Mouse (Mus musculus) hindbrain, embryonic 16.5 days (tissue): ENCODE measurements around the gene E030030I06Rik. TPM values are rescaled to one million over a fixed set of nuclear protein-coding genes. Genes with fewer than 3 reads are reported as not detected.
"Not testable (repeated sequence)": the region's sequence is repeated elsewhere in the genome, so short reads cannot be mapped to it uniquely, and the experiment has no call there.

Source experiments
- ATAC-seq: fragments of 200-750 bp; cut with Nextera tagmentation; 2 replicates; pipeline ENCODE4 v1.8.0; 2017; ENCODE audit warnings: moderate TSS enrichment, moderate library complexity
- H3K27ac ChIP-seq: fragments of 300-500 bp; sonication (generic); 2 replicates; pipeline ENCODE4 v1.5.1; 2014; ENCODE audit warnings: low read depth, mild to moderate bottlenecking, control low read depth, low read length, moderate library complexity
- H3K27me3 ChIP-seq: fragments of 300-500 bp; sonication (generic); replicated peaks from 2 replicates; pipeline ENCODE4 v1.6.1; 2014; ENCODE audit warnings: low read length; ENCODE audit not compliant: control insufficient read depth, insufficient read depth
- H3K36me3 ChIP-seq: fragments of 300-500 bp; sonication (generic); 2 replicates; pipeline ENCODE4 v1.6.1; 2014; ENCODE audit warnings: mild to moderate bottlenecking, low read length, moderate library complexity, mixed read lengths; ENCODE audit not compliant: control insufficient read depth, insufficient read depth
- H3K4me1 ChIP-seq: fragments of 300-500 bp; sonication (generic); 2 replicates; pipeline ENCODE4 v1.6.1; 2014; ENCODE audit warnings: low read depth, low read length; ENCODE audit not compliant: control insufficient read depth, insufficient read depth
- H3K4me2 ChIP-seq: fragments of 300-500 bp; sonication (generic); 2 replicates; pipeline ENCODE4 v1.6.1; 2014; ENCODE audit warnings: mild to moderate bottlenecking, low read length, control low read depth, moderate library complexity
- H3K4me3 ChIP-seq: fragments of 300-500 bp; sonication (generic); 2 replicates; pipeline ENCODE4 v1.5.1; 2014; ENCODE audit warnings: mild to moderate bottlenecking, low read length, control low read depth, moderate library complexity
- H3K9ac ChIP-seq: fragments of 300-500 bp; sonication (generic); 2 replicates; pipeline ENCODE4 v1.6.1; 2014; ENCODE audit warnings: low read depth, mild to moderate bottlenecking, control low read depth, low read length, moderate library complexity
- H3K9me3 ChIP-seq: fragments of 300-500 bp; sonication (generic); 2 replicates; pipeline ENCODE4 v1.6.1; 2014; ENCODE audit warnings: mild to moderate bottlenecking, low read length, moderate library complexity; ENCODE audit not compliant: control insufficient read depth
- whole genome bisulfite sequencing: fragments of 180-500 bp; shearing (Covaris S2); extraction: QIAGEN DNeasy Blood & Tissue Kit; methylation state at CpG from one replicate; pipeline ENCODE4 v1.1.7; 2014; 5-methylcytosine and 5-hydroxymethylcytosine counted together
- polyA plus RNA-seq: library from polyadenylated mRNA; unstranded; fragments of >200 nt; fragmentation: Nextera tagmentation; extraction: Ambion mirVana; gene quantifications from 2 replicates; pipeline ENCODE4 v1.2.1, GENCODE M21; 2015

The E030030I06Rik gene
- polyA plus RNA-seq, 1 experiment from 2014 or later: 2.0 TPM

DNA sequence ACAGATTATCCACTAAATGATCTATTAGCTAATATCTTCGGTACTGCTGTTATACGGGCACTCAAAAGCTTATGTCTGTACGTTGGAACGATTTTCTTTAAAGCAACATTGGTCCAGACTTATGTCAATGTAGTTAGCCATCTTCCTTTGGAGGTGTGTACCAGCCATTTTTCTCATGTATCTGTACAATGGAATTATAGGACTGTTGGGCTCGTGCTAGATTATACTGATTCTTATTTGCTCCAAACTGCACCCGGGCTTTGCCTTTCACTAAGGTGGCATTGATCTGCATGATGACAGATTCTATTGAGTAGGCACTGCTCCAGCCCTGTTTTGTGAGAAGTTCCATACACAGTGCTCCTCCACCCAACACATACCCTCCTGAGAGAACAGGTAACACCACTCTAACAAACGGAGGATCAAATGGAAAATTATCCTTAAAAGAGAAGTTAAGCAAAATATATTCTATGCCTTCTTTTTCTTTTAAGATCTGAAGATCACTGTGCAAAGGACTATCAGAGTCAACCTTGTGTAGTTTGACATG is 4.1 kb upstream of the E030030I06Rik start:
- not testable (repeated sequence) for ATAC-seq, H3K9ac ChIP-seq, H3K36me3 ChIP-seq, H3K4me2 ChIP-seq, H3K27ac ChIP-seq, H3K9me3 ChIP-seq, H3K4me3 ChIP-seq, H3K4me1 ChIP-seq
- WGBS: 3% methylated on average over 6 of the region's 7 CpGs
- H3K27me3 ChIP-seq: peaks cover 26% of the 10 kb centered on the region

DNA sequence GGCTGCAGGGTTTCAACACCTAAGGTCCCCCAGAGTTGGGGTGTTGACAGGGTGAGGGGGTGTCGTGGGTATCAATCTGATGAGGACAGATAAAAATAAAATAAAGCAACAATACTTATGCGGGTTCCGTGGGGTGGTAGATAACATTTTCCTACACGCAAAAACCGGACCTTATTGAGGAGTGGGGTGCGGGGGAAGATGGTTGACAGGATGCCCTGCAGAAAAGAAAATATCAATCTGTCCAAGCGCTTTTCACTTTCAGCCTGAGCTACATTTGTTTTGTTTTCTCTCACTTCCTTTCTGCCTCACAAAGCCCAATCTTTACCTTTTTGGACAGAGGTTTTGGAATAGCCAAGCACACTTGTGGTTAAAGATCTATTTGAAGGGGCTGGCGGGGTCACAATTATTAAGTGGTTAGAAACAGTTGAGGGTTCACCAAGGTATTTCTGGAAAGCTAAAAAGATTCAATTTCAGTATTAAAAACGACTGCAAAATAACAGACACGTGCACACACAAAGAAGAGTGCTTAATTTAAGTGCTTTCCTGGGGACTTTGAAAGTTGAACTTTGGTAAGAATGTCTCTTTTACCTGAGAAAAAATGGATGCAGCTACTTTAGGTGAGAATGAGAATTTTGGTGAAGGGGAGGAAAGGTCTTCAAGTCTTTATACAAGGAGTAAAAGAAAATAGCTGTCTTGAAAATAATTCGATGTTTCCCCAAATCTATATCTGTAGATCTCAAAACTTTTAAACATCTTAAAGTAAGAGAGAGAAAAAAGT is 3.0 kb upstream of the E030030I06Rik start:
- 3% methylated on average over 11 of the region's 11 CpGs for WGBS
- not testable (repeated sequence) for H3K4me1 ChIP-seq, H3K27ac ChIP-seq, H3K4me3 ChIP-seq, H3K36me3 ChIP-seq, H3K4me2 ChIP-seq, H3K9me3 ChIP-seq, H3K9ac ChIP-seq, ATAC-seq
- peaks cover 26% of the 10 kb centered on the region for H3K27me3 ChIP-seq

DNA sequence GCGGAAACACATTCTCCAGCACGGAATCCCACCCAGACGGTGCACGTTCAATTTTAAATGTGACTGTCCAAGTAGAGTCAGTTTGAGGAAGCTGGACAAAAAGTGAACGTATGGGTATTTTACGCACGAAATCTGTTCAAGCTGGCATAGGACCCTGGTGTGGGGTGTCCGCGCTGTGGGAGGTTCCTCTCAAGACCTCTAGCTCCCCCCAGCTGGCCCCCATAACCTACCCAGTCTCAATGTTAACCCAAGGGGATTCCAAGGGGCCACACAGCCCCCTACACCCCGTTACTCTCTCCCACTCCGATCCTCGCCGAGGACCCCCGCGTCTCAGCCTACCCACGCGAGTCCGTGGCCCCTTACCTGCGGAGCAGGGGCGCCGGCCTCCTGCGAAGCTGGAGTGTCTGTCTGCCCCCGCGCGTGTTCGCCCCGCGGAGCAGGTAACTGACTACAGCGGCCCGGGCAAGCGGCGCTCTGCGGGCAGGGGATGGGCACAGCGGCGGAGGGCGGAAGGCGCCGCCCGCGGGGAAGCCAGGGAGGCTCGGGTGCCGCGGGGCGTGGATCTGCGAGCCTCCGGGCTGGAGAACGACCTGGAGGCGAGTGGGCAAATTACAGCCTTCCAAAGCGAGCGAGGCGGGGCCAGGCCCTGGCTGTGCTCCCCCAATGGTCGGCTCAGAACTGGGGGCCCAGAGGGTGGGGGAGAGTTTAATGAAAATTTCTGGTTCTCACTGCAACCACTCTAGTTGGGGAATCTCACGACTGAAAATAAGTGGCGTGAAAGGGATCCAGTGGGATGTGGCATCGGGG is 2.2 kb upstream of the E030030I06Rik start:
- not testable (repeated sequence) for ATAC-seq, H3K4me2 ChIP-seq
- peaks cover 18% of the 10 kb centered on the region for H3K27me3 ChIP-seq

DNA sequence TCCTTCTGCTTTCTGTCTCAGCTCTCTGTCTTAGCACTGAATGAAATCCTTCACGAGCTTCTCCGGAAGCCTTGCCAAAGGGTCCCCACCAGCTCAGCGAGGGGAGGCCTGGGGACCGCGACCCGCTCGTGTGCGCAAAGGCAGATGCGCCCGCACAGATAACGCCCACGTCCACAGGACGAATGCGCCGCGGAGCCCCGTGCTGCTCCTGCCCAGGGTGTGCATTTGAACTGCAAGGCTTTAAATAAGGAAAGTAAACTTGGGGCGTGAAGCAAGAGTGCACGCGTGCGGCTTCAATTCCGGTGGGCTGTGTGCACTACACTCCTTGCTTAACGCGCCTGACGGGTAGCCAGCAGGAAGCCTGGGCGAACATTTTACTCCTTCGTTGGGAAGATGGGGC is 1.5 kb upstream of the E030030I06Rik start:
- Histone ChIP-seq H3K4me3 (no peak overlapping the region), H3K4me1 (peaks cover 9% of the 10 kb centered on the region; the same call in 1 of the 2 replicates), H3K27me3 (peaks cover 12% of the 10 kb centered on the region), H3K9ac (no peak overlapping the region), H3K9me3 (no peaks in the 10 kb centered on the region), H3K36me3 (no peaks in the 10 kb centered on the region), H3K4me2 (peak overlapping the region; percentile 86), H3K27ac (no peak overlapping the region)
- WGBS: under 1% methylated on average over 27 of the region's 27 CpGs
- no peak for ATAC-seq

More for the DNA sequence above, 2.2 kb upstream of the E030030I06Rik start:
- not testable (repeated sequence) for H3K4me3 ChIP-seq, H3K27ac ChIP-seq, H3K36me3 ChIP-seq, H3K9me3 ChIP-seq, H3K4me1 ChIP-seq, H3K9ac ChIP-seq
- under 1% methylated on average over 54 of the region's 55 CpGs for WGBS

DNA sequence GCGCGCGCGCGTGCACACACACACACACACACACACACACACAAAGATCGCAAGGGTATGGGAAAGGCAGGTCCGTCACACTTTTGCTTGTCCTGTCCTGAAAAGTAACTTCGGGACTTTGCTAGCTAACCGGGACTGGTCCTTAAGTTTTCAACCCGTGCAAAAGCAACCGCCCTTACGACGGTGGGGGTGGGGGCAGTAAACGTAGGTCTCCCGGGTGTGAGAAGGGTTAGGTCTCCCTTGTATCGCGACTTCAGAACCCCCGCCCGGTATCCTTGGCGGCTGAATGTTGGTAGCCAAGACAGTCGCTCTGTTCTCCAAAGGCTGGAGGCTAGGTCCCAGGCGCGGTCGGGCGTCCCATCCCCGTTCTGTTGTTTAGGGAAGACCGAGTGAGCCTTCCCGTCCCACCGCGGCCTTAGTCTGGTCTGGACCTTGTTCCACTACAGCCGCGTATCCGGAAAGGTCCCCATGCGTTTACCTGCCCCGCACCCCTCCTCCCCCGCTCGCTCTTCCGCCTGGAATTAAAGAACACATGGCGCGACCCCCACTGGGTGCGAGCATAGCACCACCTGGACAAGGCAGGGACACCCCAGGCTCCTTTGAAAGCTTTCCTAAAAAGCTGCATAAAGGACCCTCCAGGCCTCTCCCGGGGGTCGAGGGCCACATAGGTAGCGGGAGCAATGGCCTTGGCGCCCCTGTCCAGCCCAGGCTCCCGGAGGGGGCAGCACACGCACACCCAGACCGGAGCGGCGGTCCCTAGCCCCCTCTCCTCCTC is 808 bp upstream of the E030030I06Rik start:
- under 1% methylated on average over 50 of the region's 50 CpGs for WGBS
- peak; percentile 4; the same call in 1 of the 2 replicates for ATAC-seq
- peaks cover 6% of the 10 kb centered on the region for H3K27me3 ChIP-seq
- H3K27ac ChIP-seq: no peak overlapping the region
- peaks cover 9% of the 10 kb centered on the region; the same call in 1 of the 2 replicates for H3K4me1 ChIP-seq
- H3K36me3 ChIP-seq: no peaks in the 10 kb centered on the region
- no peak overlapping the region for H3K9ac ChIP-seq
- H3K4me2 ChIP-seq: peak overlapping the region; percentile 86
- no peaks in the 10 kb centered on the region for H3K9me3 ChIP-seq
- H3K4me3 ChIP-seq: peak overlapping the region; percentile 56

DNA sequence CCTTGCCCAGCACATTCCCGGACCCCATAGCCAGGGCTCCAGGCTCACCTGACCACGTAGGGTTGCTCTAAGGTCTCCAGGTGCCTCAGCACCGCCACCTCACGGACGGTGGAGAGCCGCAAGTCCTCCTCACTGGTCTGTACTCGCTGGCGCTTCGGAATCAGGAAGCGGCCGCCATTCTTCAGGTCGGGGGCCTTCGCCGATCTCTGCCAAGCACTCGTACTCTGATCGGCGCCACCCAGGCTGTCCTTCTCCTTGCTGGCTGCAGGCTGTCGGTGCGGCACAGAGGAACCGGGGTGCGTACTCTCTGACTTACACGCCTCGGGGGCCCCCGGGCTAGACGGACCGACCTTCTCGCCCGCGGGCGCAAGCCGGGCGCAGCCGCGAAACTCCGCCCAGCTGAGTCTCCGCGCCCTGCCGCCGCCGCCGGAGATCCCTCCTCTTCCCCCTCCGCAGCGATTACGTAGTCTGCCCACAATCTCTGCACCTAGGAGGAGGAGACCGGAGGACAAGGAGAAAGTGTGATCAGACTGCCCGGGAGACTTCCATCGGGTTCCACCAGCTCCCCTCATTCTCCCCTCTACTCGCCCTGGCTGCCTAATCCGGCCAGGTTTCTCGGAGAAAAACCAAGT is 513 bp downstream of the E030030I06Rik start:
- no peaks in the 10 kb centered on the region for H3K36me3 ChIP-seq
- H3K27me3 ChIP-seq: peaks cover 6% of the 10 kb centered on the region
- under 1% methylated on average over 29 of the region's 50 CpGs for WGBS

DNA sequence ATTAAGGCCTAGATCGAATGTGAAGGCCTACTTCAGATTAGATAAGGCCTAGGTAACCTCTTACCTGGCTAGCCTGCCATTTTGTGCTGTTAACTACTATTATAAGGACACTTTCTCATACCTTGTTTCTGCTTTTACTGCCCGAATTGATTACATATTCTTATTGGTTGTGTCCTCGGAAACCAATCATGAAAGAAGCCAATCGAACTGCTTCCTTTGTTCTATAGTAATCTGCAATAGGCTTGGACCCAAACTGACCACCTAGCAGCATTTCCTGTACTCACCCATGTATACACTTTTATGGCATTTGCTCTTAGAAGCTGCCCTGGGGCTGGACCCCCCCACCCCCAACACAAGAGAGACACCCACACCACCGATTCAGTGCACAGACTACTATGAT is 6.1 kb downstream of the E030030I06Rik start:
- no peak overlapping the region for H3K27ac ChIP-seq
- no peak overlapping the region for H3K4me3 ChIP-seq
- no peak for ATAC-seq
- no peaks in the 10 kb centered on the region for H3K36me3 ChIP-seq
- no peaks in the 10 kb centered on the region for H3K9me3 ChIP-seq
- no peak overlapping the region for H3K9ac ChIP-seq
- no peaks in the 10 kb centered on the region for H3K27me3 ChIP-seq
- no peak overlapping the region for H3K4me2 ChIP-seq
- no peaks in the 10 kb centered on the region for H3K4me1 ChIP-seq
- WGBS: 79% methylated on average over 5 of the region's 5 CpGs

More for the DNA sequence above, 513 bp downstream of the E030030I06Rik start:
- H3K9ac ChIP-seq: peak overlapping the region; percentile 60
- peak; percentile 73 for ATAC-seq
- no peak overlapping the region for H3K27ac ChIP-seq
- peak overlapping the region; percentile 86 for H3K4me2 ChIP-seq
- H3K4me3 ChIP-seq: peak overlapping the region; percentile 56
- H3K9me3 ChIP-seq: no peaks in the 10 kb centered on the region
- H3K4me1 ChIP-seq: peaks cover 9% of the 10 kb centered on the region; the same call in 1 of the 2 replicates

DNA sequence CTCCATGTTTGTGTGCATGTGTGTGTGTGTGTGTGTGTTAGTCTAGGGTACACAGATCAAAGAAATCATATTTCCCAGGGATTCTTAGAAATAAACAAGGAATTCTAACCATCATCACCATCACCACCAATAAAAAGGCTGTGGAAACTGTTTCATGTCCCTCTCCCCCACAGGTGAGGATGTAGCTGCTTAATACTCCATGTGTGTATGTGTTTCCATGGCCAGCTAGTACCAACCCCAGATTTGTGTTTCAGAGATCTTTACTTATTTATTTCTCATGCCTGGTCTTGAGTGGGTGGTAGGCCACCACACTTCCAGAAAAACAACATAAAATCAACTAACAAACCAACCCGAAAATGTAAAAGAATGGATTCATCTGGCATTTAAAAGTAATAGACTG is 6.9 kb downstream of the E030030I06Rik start:
- not testable (repeated sequence) for H3K9ac ChIP-seq, H3K27me3 ChIP-seq, H3K4me3 ChIP-seq, H3K27ac ChIP-seq, H3K9me3 ChIP-seq, H3K4me2 ChIP-seq, H3K4me1 ChIP-seq, ATAC-seq, H3K36me3 ChIP-seq
- WGBS: 93% methylated on average over 1 of the region's 1 CpGs
